Mouse (Mus musculus) limb, embryonic 11.5 days (tissue): ENCODE results near the gene Fance. TPM values are rescaled to one million over a fixed set of nuclear protein-coding genes. Genes with fewer than 3 reads are reported as not detected.
A peak's percentile ranks its signal among the peaks of the same experiment; 100 is the strongest.

Experiments used
- ATAC-seq: fragments of 200-750 bp; cut with Nextera tagmentation; 2 replicates; pipeline ENCODE4 v1.8.0; 2017; ENCODE audit warnings: low read depth; ENCODE audit not compliant: insufficient number of reproducible peaks, low FRiP score, low TSS enrichment
- DNase-seq: peaks from one replicate; pipeline ENCODE4 v3.0.0-alpha.2; 2015; ENCODE audit warnings: low spot score
- H3K27ac ChIP-seq: fragments of 300-500 bp; sonication (generic); replicated peaks from 2 replicates; pipeline ENCODE4 v1.5.1; 2014; ENCODE audit warnings: low read depth, mild to moderate bottlenecking, low read length
- H3K27me3 ChIP-seq: fragments of 300-500 bp; sonication (generic); 2 replicates; pipeline ENCODE4 v1.6.1; 2014; ENCODE audit warnings: mild to moderate bottlenecking, low read length, mixed read lengths; ENCODE audit not compliant: control insufficient read depth, insufficient read depth
- H3K36me3 ChIP-seq: fragments of 300-500 bp; sonication (generic); 2 replicates; pipeline ENCODE4 v1.6.1; 2014; ENCODE audit warnings: mild to moderate bottlenecking, low read length, moderate library complexity, mixed read lengths; ENCODE audit not compliant: control insufficient read depth, insufficient read depth
- H3K4me1 ChIP-seq: fragments of 300-500 bp; sonication (generic); 2 replicates; pipeline ENCODE4 v1.6.1; 2014; ENCODE audit warnings: low read length, mixed read lengths; ENCODE audit not compliant: control insufficient read depth, insufficient read depth
- H3K4me2 ChIP-seq: fragments of 300-500 bp; sonication (generic); 2 replicates; pipeline ENCODE4 v1.6.1; 2014; ENCODE audit warnings: low read depth, mild to moderate bottlenecking, moderate library complexity; ENCODE audit not compliant: severe bottlenecking
- H3K4me3 ChIP-seq: fragments of 300-500 bp; sonication (generic); 2 replicates; pipeline ENCODE4 v1.5.1; 2014; ENCODE audit warnings: low read depth, low read length
- H3K9ac ChIP-seq: fragments of 300-500 bp; sonication (generic); 2 replicates; pipeline ENCODE4 v1.6.1; 2014; ENCODE audit warnings: mild to moderate bottlenecking, low read length
- H3K9me3 ChIP-seq: fragments of 300-500 bp; sonication (generic); 2 replicates; pipeline ENCODE4 v1.6.1; 2016; ENCODE audit warnings: low read length; ENCODE audit not compliant: control insufficient read depth
- WGBS: fragments of 180-500 bp; shearing (Covaris S2); extraction: QIAGEN DNeasy Blood & Tissue Kit; methylation state at CpG from one replicate; pipeline ENCODE4 v1.1.7; 2014; 5-methylcytosine and 5-hydroxymethylcytosine counted together
- polyA plus RNA-seq: library from polyadenylated mRNA; unstranded; fragments of >200 nt; fragmentation: Nextera tagmentation; extraction: Ambion mirVana; gene quantifications from 2 replicates; pipeline ENCODE4 v1.2.1, GENCODE M21; 2014

Gene Fance
- polyA plus RNA-seq, 1 experiment from 2014 or later = 29.4 TPM

DNA sequence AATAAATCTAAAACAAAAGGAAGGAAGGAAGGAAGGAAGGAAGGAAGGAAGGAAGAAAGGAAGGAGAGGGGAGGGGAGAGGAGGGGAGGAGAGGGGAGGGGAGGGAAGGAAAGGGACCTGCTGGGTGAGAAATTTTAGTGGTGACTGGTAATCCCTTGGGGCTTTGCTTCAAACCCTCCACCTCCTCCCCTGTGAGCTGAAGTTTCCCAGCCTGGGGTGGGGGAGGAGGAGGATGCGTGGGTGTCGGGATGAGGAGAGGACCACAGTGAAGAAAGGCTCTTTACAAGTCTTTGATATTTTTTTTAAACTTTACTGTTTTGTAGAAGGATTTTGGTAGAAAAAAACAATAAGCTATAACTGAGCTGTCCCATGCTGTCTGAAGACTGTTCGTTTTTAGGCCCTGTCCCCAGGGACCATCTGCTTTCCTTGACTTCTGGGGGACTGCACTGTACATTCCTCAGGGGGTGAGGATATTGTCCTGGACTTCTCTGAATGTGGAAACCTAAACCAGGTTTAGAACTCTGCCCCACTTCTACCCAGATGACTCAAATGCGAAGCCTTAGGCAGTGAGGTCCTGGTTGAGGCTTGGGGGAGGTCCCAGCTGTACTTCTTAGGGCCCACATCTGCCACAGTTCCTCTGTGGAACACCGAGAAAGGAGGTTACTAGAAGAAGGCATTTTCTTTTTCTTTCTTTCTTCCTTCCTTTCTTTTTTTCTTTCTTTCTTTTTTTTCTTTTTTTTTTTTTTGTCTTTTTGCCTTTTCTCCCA, 1.8 kb upstream of the Fance start:
- H3K9me3 ChIP-seq = no peaks in the 10 kb centered on the region

DNA sequence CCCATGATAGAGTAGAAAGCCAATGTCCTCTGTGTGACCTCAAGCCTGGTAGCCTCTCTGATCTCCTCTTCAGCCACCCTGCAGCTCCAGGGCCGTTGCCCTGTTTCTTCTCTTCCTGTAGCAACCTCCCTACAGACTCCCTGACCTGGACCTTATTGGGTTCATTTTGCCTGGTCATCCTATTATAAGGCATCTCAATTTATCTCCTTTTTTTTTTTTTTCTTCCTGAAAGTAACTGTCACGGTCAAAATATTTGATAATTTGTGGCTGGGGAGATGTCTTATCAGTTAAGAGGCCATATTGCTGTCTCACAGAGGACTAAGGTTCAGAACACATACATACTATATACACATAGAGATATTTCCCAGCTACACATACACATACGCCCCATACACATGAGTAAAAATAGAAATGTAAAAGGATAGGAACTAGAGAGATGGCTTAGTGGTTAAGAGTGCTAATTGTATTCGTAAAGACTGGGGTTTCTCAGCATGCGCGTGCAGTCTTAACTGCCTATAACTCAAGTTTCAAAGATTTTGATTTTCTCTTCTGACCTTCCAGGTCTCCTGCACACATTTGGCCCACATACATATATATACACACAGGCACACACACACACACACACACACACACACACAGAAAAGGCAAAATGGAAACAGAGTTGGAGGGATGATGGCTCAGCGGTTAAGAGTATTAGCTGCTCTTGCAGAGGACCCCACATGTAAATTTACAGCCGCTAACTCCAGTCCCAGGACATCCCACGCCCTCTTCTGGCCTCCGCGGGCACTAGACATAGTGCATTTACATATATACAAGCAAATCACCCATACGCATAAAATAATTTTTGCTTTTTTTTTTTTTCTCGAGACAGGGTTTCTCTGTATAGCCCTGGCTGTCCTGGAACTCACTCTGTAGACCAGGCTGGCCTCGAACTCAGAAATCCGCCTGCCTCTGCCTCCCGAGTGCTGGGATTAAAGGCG, 797 bp upstream of the Fance start:
- Histone ChIP-seq H3K9ac (no peak overlapping the region), H3K4me1 (peaks cover 15% of the 10 kb centered on the region; the same call in 1 of the 2 replicates), H3K4me3 (peak overlapping the region; percentile 81), H3K9me3 (no peaks in the 10 kb centered on the region), H3K36me3 (peaks cover 6% of the 10 kb centered on the region; the same call in 1 of the 2 replicates), H3K27ac (no peak overlapping the region), H3K4me2 (peak overlapping the region; percentile 27; the same call in 1 of the 2 replicates), H3K27me3 (no peaks in the 10 kb centered on the region)
- DNase-seq (peak; percentile 58), ATAC-seq (peak; percentile 0; the same call in 1 of the 2 replicates)
- 25% methylated on average over 15 of the region's 17 CpGs for WGBS

More for the DNA sequence above, 1.8 kb upstream of the Fance start:
- H3K4me2 ChIP-seq = no peak overlapping the region
- no peak overlapping the region for H3K27ac ChIP-seq
- peaks cover 6% of the 10 kb centered on the region; the same call in 1 of the 2 replicates for H3K36me3 ChIP-seq
- peaks cover 15% of the 10 kb centered on the region; the same call in 1 of the 2 replicates for H3K4me1 ChIP-seq
- H3K27me3 ChIP-seq = no peaks in the 10 kb centered on the region
- no peak overlapping the region for H3K4me3 ChIP-seq
- no peak for ATAC-seq
- no peak overlapping the region for H3K9ac ChIP-seq
- 74% methylated on average over 5 of the region's 5 CpGs for WGBS
- DNase-seq = no peak

- peaks cover 9% of the 10 kb centered on the region; the same call in 1 of the 2 replicates for H3K4me1 ChIP-seq
- peak overlapping the region; percentile 74 for H3K27ac ChIP-seq
- peaks cover 10% of the 10 kb centered on the region; the same call in 1 of the 2 replicates for H3K36me3 ChIP-seq
- no peaks in the 10 kb centered on the region for H3K27me3 ChIP-seq
- no peaks in the 10 kb centered on the region for H3K9me3 ChIP-seq
- H3K4me2 ChIP-seq = peak overlapping the region; percentile 79
- peak; percentile 3; the same call in 1 of the 2 replicates for ATAC-seq
- H3K9ac ChIP-seq = peak overlapping the region; percentile 87
- H3K4me3 ChIP-seq = peak overlapping the region; percentile 81
- 3% methylated on average over 11 of the region's 11 CpGs for WGBS
- peak; percentile 62 for DNase-seq
Observed at GRCm38 (mm10) chr17:28313880-28314225, 534 bp downstream of the Fance start.

GRCm38 (mm10) chr17:28315611-28316160, 2.4 kb downstream of the Fance start:
- DNase-seq (no peak), ATAC-seq (no peak)
- no peak overlapping the region for H3K4me3 ChIP-seq
- H3K4me1 ChIP-seq = peaks cover 9% of the 10 kb centered on the region; the same call in 1 of the 2 replicates
- H3K36me3 ChIP-seq = peaks cover 13% of the 10 kb centered on the region; the same call in 1 of the 2 replicates
- H3K27ac ChIP-seq = no peak overlapping the region
- WGBS = 92% methylated on average over 20 of the region's 20 CpGs
- H3K27me3 ChIP-seq = no peaks in the 10 kb centered on the region
- no peaks in the 10 kb centered on the region for H3K9me3 ChIP-seq
- H3K9ac ChIP-seq = no peak overlapping the region
- no peak overlapping the region for H3K4me2 ChIP-seq

DNA sequence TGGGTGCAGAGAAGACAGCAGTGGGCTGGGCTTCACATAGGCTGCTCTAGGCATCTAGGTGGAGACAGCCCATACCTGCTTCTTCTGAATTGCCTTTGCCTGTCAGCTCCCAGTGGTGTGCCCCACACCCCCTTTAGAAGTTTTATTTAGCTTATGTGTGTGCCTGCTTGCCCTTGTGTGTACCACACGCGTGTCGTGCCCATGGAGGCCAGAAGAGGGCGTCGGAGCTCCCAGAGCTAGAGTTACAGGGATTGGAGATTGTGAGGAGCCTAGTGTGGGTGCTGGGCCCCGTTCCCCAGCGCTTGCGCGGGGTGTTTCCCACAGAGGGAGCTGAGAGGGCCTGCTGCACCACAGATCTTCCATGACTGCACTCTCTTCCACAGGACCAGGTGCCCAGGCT, 3.2 kb downstream of the Fance start:
- Histone ChIP-seq H3K9me3 (no peaks in the 10 kb centered on the region), H3K27me3 (no peaks in the 10 kb centered on the region), H3K4me1 (peaks cover 9% of the 10 kb centered on the region; the same call in 1 of the 2 replicates), H3K36me3 (peaks cover 13% of the 10 kb centered on the region; the same call in 1 of the 2 replicates), H3K4me3 (no peak overlapping the region), H3K4me2 (no peak overlapping the region), H3K9ac (no peak overlapping the region), H3K27ac (no peak overlapping the region)
- no peak for ATAC-seq
- 90% methylated on average over 9 of the region's 9 CpGs for WGBS
- DNase-seq = no peak

- H3K27ac ChIP-seq = no peak overlapping the region
- peaks cover 9% of the 10 kb centered on the region; the same call in 1 of the 2 replicates for H3K4me1 ChIP-seq
- DNase-seq (no peak), ATAC-seq (no peak)
- no peaks in the 10 kb centered on the region for H3K9me3 ChIP-seq
- H3K27me3 ChIP-seq = no peaks in the 10 kb centered on the region
- no peak overlapping the region for H3K4me3 ChIP-seq
- peaks cover 13% of the 10 kb centered on the region; the same call in 1 of the 2 replicates for H3K36me3 ChIP-seq
- H3K9ac ChIP-seq = no peak overlapping the region
- H3K4me2 ChIP-seq = no peak overlapping the region
- 63% methylated on average over 8 of the region's 8 CpGs for WGBS
Observed at GRCm38 (mm10) chr17:28317091-28317490, 3.8 kb downstream of the Fance start.

DNA sequence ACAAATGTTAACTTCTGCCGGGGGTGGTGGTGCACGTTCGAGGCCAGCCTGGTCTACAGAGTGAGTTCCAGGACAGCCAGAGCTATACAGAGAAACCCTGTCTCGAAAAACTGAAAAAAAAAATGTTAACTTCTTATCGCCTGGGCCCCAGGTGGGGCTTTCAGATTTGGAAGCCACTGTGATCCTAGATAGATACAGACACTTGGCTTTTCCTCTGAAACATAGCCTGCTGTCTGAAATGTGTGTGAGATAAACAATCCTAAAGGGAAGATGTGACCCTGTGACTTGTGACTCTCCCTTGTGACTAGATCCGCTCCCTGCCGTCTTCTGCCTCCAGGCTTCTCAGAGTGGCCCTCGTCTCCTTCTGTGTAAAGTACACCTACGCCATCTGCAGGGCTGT, 4.4 kb downstream of the Fance start:
- H3K27ac ChIP-seq = no peak overlapping the region
- H3K4me2 ChIP-seq = no peak overlapping the region
- H3K9me3 ChIP-seq = no peaks in the 10 kb centered on the region
- H3K9ac ChIP-seq = no peak overlapping the region
- no peak for ATAC-seq
- H3K4me3 ChIP-seq = no peak overlapping the region
- WGBS = 91% methylated on average over 9 of the region's 9 CpGs
- no peak for DNase-seq
- H3K27me3 ChIP-seq = no peaks in the 10 kb centered on the region
- peaks cover 13% of the 10 kb centered on the region; the same call in 1 of the 2 replicates for H3K36me3 ChIP-seq
- H3K4me1 ChIP-seq = peaks cover 9% of the 10 kb centered on the region; the same call in 1 of the 2 replicates

GRCm38 (mm10) chr17:28321700-28322099, 8.4 kb downstream of the Fance start:
- no peak overlapping the region for H3K4me3 ChIP-seq
- no peak overlapping the region for H3K4me2 ChIP-seq
- H3K36me3 ChIP-seq = peaks cover 12% of the 10 kb centered on the region
- H3K27me3 ChIP-seq = no peaks in the 10 kb centered on the region
- no peak overlapping the region for H3K9ac ChIP-seq
- no peak for ATAC-seq
- H3K27ac ChIP-seq = no peak overlapping the region
- DNase-seq = no peak
- 98% methylated on average over 4 of the region's 4 CpGs for WGBS
- no peaks in the 10 kb centered on the region for H3K4me1 ChIP-seq
- no peaks in the 10 kb centered on the region for H3K9me3 ChIP-seq
